Mouse (Mus musculus) thymus, adult 2 months (tissue): ENCODE measurements around the gene Mycl.

Source experiments
- CTCF ChIP-seq: fragments of 200-500 bp; IDR thresholded peaks from 2 replicates; pipeline ENCODE4 v1.5.1; 2012; ENCODE audit warnings: mild to moderate bottlenecking, control low read depth, low read length, moderate library complexity, borderline replicate concordance; ENCODE audit not compliant: control insufficient read depth, poor library complexity, insufficient read depth; ENCODE audit errors: extremely low read depth
- POLR2A ChIP-seq: fragments of 200-500 bp; IDR thresholded peaks from 2 replicates; pipeline ENCODE4 v1.6.1; 2012; ENCODE audit warnings: mild to moderate bottlenecking, low read length, control low read depth, moderate library complexity; ENCODE audit not compliant: control insufficient read depth, poor library complexity, insufficient read depth; ENCODE audit errors: extremely low read depth

DNA sequence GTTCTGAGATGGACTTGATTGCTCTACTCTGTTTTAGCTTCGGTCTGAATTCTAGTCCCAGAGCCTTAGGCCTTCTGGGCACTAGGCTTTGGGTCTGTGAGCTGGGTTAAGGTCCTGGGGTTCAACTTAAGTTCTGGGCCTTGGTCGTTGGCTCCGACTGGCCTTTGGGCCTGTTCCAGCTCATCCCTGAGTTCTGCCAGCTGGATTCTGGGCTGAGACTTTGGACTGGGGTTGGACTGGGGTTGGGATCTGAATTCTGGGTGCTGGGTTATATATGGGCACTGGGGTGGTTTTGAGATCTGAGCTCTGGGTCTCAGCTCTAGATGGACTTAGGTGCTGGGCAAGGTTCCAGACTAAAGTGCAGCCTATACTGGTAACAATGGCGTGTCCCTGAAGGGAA is 24.3 kb upstream of the Mycl start:
- TF ChIP-seq POLR2A: no peak
- no peak for TF ChIP-seq CTCF
